Mouse (Mus musculus) lung, embryonic 14.5 days (tissue): Measurements from ENCODE around the gene Gabrr3. TPM values are rescaled to one million over a fixed set of nuclear protein-coding genes. Genes with fewer than 3 reads are reported as not detected.

Experiments used
- ATAC-seq: fragments of 200-750 bp; cut with Nextera tagmentation; 2 replicates; pipeline ENCODE4 v1.8.0; 2017; ENCODE audit warnings: mild to moderate bottlenecking, moderate TSS enrichment, moderate library complexity; ENCODE audit not compliant: insufficient read depth
- DNase-seq: peaks from one replicate; pipeline ENCODE4 v3.0.0-alpha.2; 2015
- H3K27ac ChIP-seq: fragments of 300-500 bp; sonication (generic); 2 replicates; pipeline ENCODE4 v1.5.1; 2014; ENCODE audit warnings: low read depth, mild to moderate bottlenecking, moderate library complexity
- H3K27me3 ChIP-seq: fragments of 300-500 bp; sonication (generic); 2 replicates; pipeline ENCODE4 v1.6.1; 2014; ENCODE audit warnings: low read length, control low read depth; ENCODE audit not compliant: insufficient read depth
- H3K36me3 ChIP-seq: fragments of 300-500 bp; sonication (generic); 2 replicates; pipeline ENCODE4 v1.6.1; 2014; ENCODE audit warnings: control low read depth; ENCODE audit not compliant: insufficient read depth
- H3K4me1 ChIP-seq: fragments of 300-500 bp; sonication (generic); 2 replicates; pipeline ENCODE4 v1.6.1; 2014; ENCODE audit warnings: antibody characterized with exemption, control low read depth; ENCODE audit not compliant: insufficient read depth
- H3K4me2 ChIP-seq: fragments of 300-500 bp; sonication (generic); 2 replicates; pipeline ENCODE4 v1.6.1; 2014; ENCODE audit warnings: mild to moderate bottlenecking
- H3K4me3 ChIP-seq: fragments of 300-500 bp; sonication (generic); 2 replicates; pipeline ENCODE4 v1.5.1; 2014; ENCODE audit warnings: low read depth, low read length
- H3K9ac ChIP-seq: fragments of 300-500 bp; sonication (generic); 2 replicates; pipeline ENCODE4 v1.6.1; 2014
- H3K9me3 ChIP-seq: fragments of 300-500 bp; sonication (generic); 2 replicates; pipeline ENCODE4 v1.6.1; 2016; ENCODE audit warnings: low read depth, low read length, control low read depth
- CTCF ChIP-seq: IDR thresholded peaks from 2 replicates; pipeline ENCODE4 v1.5.1; 2016; ENCODE audit warnings: antibody characterized with exemption, low read depth
- WGBS: fragments of 180-500 bp; shearing (Covaris S2); extraction: QIAGEN DNeasy Blood & Tissue Kit; methylation state at CpG from one replicate; pipeline ENCODE4 v1.1.7; 2014; 5-methylcytosine and 5-hydroxymethylcytosine counted together
- polyA plus RNA-seq: library from polyadenylated mRNA; unstranded; fragments of >200 nt; fragmentation: Nextera tagmentation; extraction: Ambion mirVana; gene quantifications from 2 replicates; pipeline ENCODE4 v1.2.1, GENCODE M21; 2014

The Gabrr3 gene
- polyA plus RNA-seq, 1 experiment from 2014 or later, result not detected

GRCm38 (mm10) chr16:59409341-59409748 lies 2.2 kb downstream of the Gabrr3 start:
- 78% methylated on average over 15 of the region's 15 CpGs for whole genome bisulfite sequencing
- DNase-seq (no peak), ATAC-seq (no peak)
- Histone ChIP-seq H3K27ac (no peak overlapping the region), H3K4me1 (no peaks in the 10 kb centered on the region), H3K9me3 (no peaks in the 10 kb centered on the region), H3K27me3 (no peaks in the 10 kb centered on the region), H3K9ac (no peak overlapping the region), H3K4me2 (no peak overlapping the region), H3K36me3 (no peaks in the 10 kb centered on the region), H3K4me3 (no peak overlapping the region)
- TF ChIP-seq CTCF, result no peak

DNA sequence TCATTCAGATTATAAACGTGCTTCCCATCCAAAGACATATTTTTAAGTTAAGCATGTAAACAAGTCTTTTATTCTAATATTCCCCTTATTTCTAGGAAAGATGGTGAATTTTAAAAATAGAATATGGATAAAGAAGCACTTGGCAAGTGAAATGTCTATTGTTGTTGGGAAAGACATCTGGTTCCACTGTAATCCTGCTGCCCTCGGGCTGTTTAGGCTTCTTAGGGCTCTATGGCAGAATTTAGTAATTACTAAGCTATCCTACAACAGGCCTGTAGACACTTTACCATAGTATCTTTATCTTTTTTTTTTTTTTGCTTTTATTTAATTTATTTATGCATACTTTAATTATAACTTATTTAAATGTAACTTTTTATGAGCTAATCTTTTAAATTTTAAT lies 2.7 kb downstream of the Gabrr3 start:
- WGBS, result 66% methylated on average over 2 of the region's 2 CpGs
- H3K36me3 ChIP-seq, result no peaks in the 10 kb centered on the region
- no peak for TF ChIP-seq CTCF
- H3K27ac ChIP-seq, result no peak overlapping the region
- no peaks in the 10 kb centered on the region for H3K9me3 ChIP-seq
- H3K27me3 ChIP-seq, result no peaks in the 10 kb centered on the region
- no peaks in the 10 kb centered on the region for H3K4me1 ChIP-seq
- no peak overlapping the region for H3K4me2 ChIP-seq
- no peak overlapping the region for H3K4me3 ChIP-seq
- no peak overlapping the region for H3K9ac ChIP-seq
- ATAC-seq (no peak), DNase-seq (no peak)

- no peaks in the 10 kb centered on the region for H3K4me1 ChIP-seq
- no peak overlapping the region for H3K27ac ChIP-seq
- no peaks in the 10 kb centered on the region for H3K27me3 ChIP-seq
- DNase-seq (peak; percentile 85), ATAC-seq (peak; percentile 83)
- H3K4me3 ChIP-seq, result no peak overlapping the region
- H3K9ac ChIP-seq, result no peak overlapping the region
- no peaks in the 10 kb centered on the region for H3K9me3 ChIP-seq
- no peak overlapping the region for H3K4me2 ChIP-seq
- no peak for TF ChIP-seq CTCF
- WGBS, result 33% methylated on average over 4 of the region's 4 CpGs
- no peaks in the 10 kb centered on the region for H3K36me3 ChIP-seq
Measured at GRCm38 (mm10) chr16:59413475-59413874, 6.3 kb downstream of the Gabrr3 start.

GRCm38 (mm10) chr16:59420237-59420866 lies 13.2 kb downstream of the Gabrr3 start:
- ATAC-seq (no peak; the same call in 1 of the 2 replicates), DNase-seq (no peak)
- H3K36me3 ChIP-seq, result no peaks in the 10 kb centered on the region
- no peaks in the 10 kb centered on the region for H3K9me3 ChIP-seq
- WGBS, result 63% methylated on average over 9 of the region's 9 CpGs
- H3K4me3 ChIP-seq, result no peak overlapping the region
- H3K4me1 ChIP-seq, result no peaks in the 10 kb centered on the region
- no peak overlapping the region for H3K4me2 ChIP-seq
- H3K27ac ChIP-seq, result no peak overlapping the region
- no peak for TF ChIP-seq CTCF
- no peaks in the 10 kb centered on the region for H3K27me3 ChIP-seq
- H3K9ac ChIP-seq, result no peak overlapping the region

GRCm38 (mm10) chr16:59420867-59421251 lies 13.7 kb downstream of the Gabrr3 start:
- DNase-seq, result peak; percentile 95
- Histone ChIP-seq H3K4me2 (no peak overlapping the region), H3K4me1 (no peaks in the 10 kb centered on the region), H3K9ac (no peak overlapping the region), H3K9me3 (no peaks in the 10 kb centered on the region), H3K27ac (no peak overlapping the region), H3K4me3 (no peak overlapping the region), H3K27me3 (no peaks in the 10 kb centered on the region), H3K36me3 (no peaks in the 10 kb centered on the region)
- TF ChIP-seq CTCF, result peak; percentile 78
- no peak for ATAC-seq
- 12% methylated on average over 6 of the region's 6 CpGs for WGBS

DNA sequence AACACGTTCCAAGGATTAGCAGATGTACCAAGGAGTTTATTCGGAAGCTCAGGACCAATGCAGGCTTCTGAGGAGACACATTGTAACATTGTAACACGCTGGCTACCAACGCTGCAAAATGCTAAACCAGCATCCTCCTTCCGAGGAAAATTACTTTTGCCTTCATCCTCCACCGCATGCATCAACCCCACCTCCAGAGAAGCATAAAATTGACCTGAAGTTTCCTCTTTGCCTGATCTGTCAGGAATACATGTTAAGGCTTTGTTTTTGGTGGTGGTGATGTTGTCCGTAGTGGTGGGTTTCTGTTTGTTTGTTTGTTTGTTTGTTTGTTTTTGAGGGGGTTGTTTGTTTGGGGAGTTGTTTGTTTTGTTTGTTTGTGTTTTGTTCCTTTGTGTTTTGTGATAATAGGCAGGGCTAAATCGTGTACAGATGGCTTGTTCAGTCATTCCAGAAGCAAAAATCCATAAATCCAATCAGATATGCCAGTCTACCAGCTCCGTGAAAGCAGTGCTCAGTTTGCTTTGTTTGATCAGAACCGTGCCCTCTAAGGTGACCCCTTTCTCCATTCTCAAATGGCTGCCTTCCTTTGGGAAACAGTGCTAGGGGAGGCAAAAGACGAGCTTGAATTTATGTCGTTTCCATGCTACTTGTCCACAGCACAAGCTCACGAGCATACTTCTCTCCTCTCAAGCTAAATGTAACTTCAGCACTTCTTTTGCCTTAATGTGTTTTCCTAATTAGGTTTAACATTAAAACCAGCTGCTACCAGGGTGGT lies 14.6 kb downstream of the Gabrr3 start:
- Histone ChIP-seq H3K27ac (no peak overlapping the region), H3K4me3 (no peak overlapping the region), H3K4me1 (no peaks in the 10 kb centered on the region), H3K9ac (no peak overlapping the region), H3K27me3 (no peaks in the 10 kb centered on the region), H3K4me2 (no peak overlapping the region), H3K9me3 (no peaks in the 10 kb centered on the region), H3K36me3 (no peaks in the 10 kb centered on the region)
- WGBS, result 58% methylated on average over 13 of the region's 13 CpGs
- DNase-seq, result no peak
- ATAC-seq, result no peak
- TF ChIP-seq CTCF, result no peak

DNA sequence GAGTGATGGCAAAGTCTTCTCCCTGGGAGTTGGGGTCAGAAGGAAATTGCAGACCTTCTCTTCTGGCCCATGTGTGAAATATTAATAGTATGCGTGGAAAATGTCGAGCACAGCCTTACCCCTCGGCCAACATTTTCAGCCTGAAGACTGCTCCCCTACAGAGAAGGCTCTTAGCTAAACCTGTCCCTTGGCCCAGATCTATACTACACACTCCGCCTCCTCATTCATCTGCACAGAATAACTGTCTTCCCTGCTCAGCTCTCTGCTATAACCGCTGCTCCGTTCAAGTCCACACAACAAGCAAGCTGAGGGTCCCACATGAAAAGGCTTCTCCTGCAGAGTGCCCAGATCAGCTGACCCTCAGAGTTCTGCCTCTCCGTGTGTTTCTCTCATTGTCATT lies 20.8 kb downstream of the Gabrr3 start:
- Histone ChIP-seq H3K4me2 (no peak overlapping the region), H3K36me3 (no peaks in the 10 kb centered on the region), H3K27ac (no peak overlapping the region), H3K4me3 (no peak overlapping the region), H3K27me3 (no peaks in the 10 kb centered on the region), H3K9ac (no peak overlapping the region), H3K4me1 (no peaks in the 10 kb centered on the region), H3K9me3 (no peaks in the 10 kb centered on the region)
- no peak for TF ChIP-seq CTCF
- 72% methylated on average over 7 of the region's 7 CpGs for WGBS
- ATAC-seq (no peak), DNase-seq (no peak)
